Mouse (Mus musculus) erythroblast, embryonic 14.5 days (primary cell): ENCODE data around the gene Wnt3.

ENCODE experiments used
- GATA1 ChIP-seq: IDR thresholded peaks from 2 replicates; pipeline ENCODE4 v1.6.1; 2012; ENCODE audit warnings: low read length, inconsistent platforms, mixed read lengths
- TAL1 ChIP-seq: IDR thresholded peaks from 3 replicates; pipeline ENCODE4 v1.6.1; 2012; ENCODE audit warnings: low read length, inconsistent platforms, mixed read lengths

DNA sequence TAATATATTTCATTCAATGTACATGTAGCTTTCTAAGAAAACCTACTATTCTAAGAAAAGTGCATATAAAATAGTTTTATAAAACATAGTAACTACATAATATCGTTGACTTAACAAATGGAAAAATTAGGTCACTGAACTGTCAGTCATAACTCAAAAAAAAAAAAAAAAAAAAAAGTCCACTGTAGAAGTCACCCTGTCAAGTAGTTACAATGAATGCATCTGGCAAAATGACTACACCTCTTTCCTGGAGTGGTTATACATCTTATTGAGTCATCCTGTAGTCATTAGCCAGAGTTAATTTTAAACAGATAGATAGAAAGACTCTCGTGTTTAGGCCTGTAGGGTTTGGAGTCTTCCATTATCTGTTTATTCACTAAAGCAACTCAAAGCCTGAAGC is 65.0 kb downstream of the Wnt3 start:
- TF ChIP-seq GATA1 (no peak), TAL1 (no peak)
